Mouse (Mus musculus): ENCODE measurements around the gene Pik3c2g. TPM values are rescaled to one million over a fixed set of nuclear protein-coding genes. Genes with fewer than 3 reads are reported as not detected.
"Not testable (repeated sequence)": the region's sequence is repeated elsewhere in the genome, so short reads cannot be mapped to it uniquely, and the experiment has no call there.

Gene Pik3c2g
- polyA plus RNA-seq, 2 experiments from 2014 or later, result not detected

GRCm38 (mm10) chr6:139846889-139847544 is 260.0 kb downstream of the Pik3c2g start:
- no peak for ATAC-seq

GRCm38 (mm10) chr6:139849931-139850330 is 262.9 kb downstream of the Pik3c2g start:
- no peak for ATAC-seq

DNA sequence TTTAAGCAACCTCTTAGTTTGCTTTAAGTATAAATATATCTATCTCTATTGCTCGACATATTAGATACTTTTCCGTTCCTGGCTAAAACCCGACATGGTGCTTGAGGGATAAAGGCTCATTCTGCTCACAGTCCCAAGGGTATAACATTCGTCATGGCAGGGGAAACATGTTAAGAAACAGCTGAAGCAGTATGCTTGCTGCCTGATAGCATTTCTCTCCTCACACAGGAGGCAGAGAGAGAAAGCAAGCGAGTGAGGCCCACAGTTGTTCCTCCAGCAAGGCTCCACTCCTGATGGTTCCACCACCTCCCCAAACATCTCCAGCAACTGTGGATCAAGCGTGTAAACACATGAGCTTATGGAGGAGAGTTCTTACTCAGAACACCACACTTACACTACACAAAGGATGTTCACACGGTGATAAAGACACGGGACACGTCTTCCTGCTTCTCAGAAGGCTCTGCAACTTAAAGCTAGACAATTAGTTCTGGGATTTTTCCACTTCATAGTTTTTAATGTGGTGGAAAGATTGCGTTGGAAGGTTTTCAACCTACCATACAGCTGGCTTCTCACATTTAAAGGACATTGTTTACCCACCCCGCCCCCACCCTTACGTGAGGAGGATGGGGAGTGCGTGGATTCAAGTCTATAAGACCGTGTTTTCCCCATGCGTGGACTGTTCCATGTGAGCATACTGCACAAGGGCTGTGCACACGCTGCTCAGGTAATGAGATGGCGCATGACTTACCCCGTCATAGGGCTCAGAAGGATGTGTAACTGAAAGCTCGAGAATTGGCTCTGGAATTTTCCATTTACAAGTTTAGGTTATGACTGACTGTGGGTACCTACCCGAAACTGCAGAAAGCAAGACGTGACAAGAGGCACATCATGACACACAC is 264.9 kb downstream of the Pik3c2g start:
- no peak for ATAC-seq

GRCm38 (mm10) chr6:139852836-139853235 is 265.8 kb downstream of the Pik3c2g start:
- ATAC-seq, result no peak

DNA sequence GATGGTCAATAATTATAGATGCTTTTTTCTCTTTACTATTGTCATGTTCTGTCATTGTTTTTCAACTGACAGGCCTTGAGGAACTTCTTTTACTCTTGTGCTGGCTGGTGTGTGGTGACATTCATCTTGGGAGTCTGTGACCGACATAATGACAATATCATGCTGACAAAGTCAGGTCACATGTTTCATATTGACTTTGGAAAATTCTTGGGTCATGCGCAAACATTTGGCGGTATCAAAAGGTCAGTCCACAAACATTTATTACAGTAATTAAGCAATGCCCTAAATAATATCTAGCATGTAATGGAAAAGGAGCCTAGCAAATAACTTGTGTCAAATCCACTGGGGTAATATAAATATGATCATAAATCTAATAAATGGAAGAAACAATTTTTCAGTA is 273.1 kb downstream of the Pik3c2g start:
- no peak for ATAC-seq

DNA sequence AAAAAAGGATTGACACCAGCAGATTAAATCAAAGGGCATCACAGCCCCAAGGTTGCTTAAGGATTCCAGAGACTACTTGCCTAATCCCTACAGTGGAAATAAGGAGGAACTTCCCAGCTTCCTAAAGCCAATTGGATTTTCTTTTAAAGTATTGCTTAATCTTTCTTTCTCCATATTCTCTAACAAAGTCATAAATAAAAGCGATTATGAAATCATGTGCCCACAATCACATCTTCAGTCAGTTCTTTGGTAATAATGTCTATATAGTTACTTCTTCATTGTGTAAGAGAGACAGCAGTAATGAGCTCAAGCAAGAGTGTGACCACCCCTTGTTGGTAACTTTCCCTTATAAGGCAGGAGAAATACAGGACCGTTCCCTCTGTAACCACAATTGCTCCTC is 274.5 kb downstream of the Pik3c2g start:
- ATAC-seq, result no peak

DNA sequence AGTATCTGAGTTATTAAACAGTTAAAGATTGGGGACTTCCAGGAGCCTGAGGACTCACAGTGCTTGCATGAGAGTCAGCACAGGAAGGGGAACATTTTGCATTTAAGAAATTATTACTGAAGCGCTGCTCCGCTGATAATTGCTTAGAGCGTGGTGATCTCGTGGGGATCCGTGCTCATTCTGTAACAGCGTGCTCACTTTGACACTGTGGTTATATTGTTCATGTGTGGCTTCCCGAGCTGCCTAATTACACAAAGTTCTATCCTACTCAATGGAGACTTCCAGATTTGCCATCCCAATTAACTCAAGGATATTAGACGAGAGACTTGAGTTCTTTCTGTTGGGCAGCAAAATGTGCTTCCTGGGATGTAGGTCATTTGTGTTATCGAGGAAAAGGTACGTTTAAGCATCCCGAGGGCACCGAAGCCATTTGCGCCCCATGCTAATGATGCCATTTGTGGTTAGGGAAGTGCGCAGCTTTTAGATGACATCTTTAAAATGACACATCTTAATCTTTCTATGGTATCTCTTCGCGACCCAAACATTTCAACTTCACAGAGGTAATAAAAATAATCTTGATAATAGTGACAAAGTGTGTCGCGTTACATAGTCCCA is 278.1 kb downstream of the Pik3c2g start:
- ATAC-seq, result no peak

DNA sequence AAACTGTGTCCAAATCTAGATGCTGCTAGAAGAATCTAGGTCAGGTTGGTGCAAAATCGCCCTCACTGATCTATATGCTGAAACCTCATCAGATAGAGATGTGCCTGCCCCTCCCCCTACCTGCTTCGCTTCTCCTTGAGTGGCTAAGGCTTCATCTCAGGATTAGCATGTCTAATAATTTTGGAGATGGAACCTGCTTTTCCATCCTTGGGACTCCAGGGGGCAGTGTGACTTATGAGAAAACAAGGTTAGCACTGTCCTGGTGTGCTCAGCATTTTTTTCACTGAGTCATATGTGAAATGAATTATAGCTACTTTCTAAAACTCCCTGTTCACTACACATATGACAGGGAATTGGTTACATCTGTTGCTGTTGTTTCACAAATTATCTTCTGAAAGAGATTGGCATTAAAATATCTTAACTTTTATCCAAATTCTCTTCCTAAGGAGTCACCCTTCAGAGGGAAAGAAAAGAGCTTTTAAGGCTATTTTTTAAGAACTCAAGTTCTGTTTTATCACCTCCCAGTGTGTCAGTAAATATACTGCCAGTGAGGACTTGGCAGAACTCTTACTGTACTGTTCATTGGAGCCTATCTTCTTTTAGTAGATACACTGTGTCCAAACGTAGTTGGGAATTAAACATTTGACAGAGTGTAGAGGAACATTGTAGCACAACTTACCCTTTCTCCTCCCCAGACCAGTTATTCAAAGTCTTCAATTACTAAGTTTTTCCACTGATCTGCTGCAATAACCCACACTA is 287.6 kb downstream of the Pik3c2g start:
- ATAC-seq, result no peak

DNA sequence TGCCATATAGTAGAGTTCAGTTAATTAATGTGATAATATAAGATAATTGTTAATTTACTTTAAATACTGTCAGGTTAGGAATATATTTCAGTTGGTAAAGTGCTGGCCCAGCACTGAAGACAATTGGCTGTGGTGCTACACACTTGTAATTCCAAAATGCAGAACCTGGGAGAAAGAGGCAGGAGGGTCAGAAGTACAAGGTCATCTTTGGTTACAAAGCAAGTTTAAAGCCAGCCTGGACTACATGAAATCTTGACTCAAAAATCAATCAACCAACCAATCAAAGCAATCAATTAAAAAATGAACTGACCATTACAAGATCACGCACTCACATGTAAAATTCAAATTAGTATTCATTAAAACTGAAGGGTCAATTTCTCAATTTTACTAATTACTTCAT is 289.7 kb downstream of the Pik3c2g start:
- no peak for ATAC-seq

- ATAC-seq, result no peak
Observed at GRCm38 (mm10) chr6:139877476-139878361, 290.7 kb downstream of the Pik3c2g start.

DNA sequence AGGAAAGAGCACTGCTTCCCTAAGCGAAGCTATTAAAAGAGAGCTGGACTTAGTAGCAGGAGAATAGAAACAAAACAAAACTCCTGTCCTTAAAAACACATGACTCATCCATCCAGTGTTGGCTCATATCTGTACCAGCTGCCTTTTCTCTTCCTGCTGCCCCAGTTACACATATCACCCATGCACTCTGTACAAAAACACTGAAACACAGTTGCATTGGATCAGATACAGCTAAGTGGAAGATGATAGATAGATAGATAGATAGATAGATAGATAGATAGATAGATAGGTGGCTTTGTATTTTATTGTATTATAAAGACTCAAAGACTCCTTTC is 291.3 kb downstream of the Pik3c2g start:
- ATAC-seq, result no peak

DNA sequence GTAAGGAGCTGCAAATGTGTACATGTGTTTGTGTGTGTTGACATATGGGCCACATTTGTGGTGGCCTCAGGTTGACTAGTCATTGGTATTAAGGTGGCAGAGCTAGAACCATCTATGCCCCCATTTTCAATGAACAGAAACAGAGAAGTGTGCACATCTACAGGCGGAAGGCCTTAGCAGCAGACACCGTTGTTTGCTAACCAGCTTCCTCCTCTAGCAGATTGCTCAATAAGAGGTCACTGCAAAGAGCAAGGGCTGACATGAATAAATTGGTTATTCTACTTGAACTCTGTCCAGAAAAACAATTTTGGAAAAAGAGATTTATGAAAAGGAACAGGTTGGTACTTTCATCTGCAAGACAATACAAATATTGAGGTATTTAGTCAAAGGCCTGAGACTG is 295.1 kb downstream of the Pik3c2g start:
- ATAC-seq, result no peak

GRCm38 (mm10) chr6:139887175-139887574 is 300.2 kb downstream of the Pik3c2g start:
- ATAC-seq, result no peak

- ATAC-seq, result no peak
Observed at GRCm38 (mm10) chr6:139895637-139896036, 308.6 kb downstream of the Pik3c2g start.

- no peak for ATAC-seq
Observed at GRCm38 (mm10) chr6:139899630-139900151, 312.7 kb downstream of the Pik3c2g start.

GRCm38 (mm10) chr6:139901801-139902200 is 314.8 kb downstream of the Pik3c2g start:
- no peak for ATAC-seq

- no peak for ATAC-seq
Observed at GRCm38 (mm10) chr6:139907138-139907537, 320.1 kb downstream of the Pik3c2g start.

GRCm38 (mm10) chr6:139908997-139909669 is 322.1 kb downstream of the Pik3c2g start:
- no peak for ATAC-seq

DNA sequence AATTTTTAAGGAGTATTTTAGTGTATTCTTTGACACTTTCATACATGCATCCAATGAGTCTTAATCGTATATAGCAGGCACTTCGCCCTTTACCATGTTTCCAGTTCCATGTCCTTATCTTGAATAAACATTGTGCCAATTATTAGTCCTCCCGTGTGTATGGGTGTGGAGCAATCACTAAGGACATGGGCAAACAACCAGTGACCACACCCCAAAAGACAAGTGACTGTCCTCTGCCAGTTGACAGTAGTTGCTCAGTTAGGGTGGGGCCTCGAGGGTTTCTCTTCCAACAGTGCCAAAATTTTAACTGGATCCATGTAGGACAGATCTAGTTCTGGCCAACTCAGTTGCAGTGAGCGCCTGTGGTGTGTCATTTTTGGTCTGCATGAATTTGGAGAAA is 341.7 kb downstream of the Pik3c2g start:
- no peak for ATAC-seq

DNA sequence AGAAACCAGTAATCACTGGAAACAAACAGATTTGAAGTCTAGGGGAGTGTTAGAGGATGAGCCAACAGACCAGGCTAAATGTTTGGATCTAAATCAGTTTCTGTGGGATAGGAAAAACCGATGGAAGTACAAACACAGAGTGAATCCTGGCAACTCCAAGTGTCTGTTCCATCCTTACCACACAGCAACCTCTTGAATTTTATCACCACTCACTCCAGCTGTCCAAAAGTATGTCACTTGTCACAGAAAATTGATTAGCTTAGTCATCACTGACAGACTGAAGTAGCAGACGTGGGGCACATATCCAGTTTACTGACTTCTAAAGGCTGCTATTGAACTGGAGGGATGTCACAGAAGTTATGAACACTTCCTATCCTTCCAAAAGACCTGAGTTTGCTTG is 347.8 kb downstream of the Pik3c2g start:
- ATAC-seq, result no peak

GRCm38 (mm10) chr6:139937581-139937980 is 350.6 kb downstream of the Pik3c2g start:
- not testable (repeated sequence) for ATAC-seq
